Mouse (Mus musculus): ENCODE results near the gene Sh3d19.
A peak's percentile ranks its signal among the peaks of the same experiment; 100 is the strongest.
"Not testable (repeated sequence)": the region's sequence is repeated elsewhere in the genome, so short reads cannot be mapped to it uniquely, and the experiment has no call there.

Sh3d19 gene

DNA sequence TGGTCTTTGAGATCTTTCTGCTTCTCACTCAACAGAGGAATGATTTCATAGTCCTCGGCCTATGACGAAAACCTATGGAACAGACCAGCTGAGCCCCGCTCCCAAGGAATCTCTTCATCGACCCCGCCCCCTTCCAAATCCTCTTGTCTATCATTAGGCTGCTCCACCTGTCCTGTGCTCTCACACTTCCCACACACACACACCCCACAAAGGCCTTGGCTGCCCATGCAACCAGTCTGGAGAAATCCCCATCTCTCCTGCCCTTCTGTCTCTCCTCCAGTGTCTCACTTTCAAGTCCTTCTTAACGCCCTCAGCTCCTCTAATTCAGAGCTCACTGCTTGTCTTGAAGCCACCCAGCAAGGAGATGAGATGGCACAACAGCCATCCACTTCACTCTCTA lies 131.0 kb downstream of the Sh3d19 start:
- DNase-seq (ENCODE audit: low read depth): no peak

DNA sequence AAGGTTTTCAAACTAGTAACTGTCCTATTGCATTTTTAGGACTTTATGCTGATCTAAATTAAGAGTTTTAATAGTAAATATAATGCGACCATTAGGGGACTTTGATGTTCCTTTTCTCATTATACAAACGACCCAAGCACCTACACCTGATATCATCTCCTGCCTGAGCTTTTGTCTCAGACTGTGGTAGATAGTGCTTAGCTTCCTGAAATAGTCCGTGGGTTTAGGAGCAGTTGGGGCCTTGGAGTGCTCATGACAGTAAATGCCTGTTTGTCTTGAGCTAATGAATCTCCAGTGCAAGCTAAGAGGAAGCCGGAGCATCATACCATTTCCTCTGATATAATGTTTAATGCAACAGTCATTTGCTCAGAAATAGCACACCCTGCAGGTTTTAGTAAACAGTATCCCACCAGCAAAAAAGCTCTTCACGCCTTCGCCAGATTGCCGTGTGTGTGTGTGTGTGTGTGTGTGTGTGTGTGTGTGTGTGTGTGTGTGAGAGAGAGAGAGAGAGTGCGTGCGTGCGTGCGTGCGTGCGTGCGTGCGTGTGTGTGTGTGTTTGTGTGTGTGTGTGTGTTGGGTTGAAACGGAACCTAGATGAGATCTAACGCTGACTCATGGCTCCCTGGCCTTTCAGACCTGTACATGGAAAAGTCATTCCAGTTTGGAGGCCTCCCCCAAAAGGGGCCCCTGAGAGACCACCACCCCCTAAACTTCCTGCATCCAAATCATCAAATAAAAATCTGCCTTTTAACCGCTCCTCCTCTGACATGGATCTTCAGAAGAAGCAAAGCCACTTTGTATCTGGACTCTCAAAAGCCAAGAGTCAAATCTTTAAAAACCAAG lies 132.8 kb downstream of the Sh3d19 start:
- DNase-seq (ENCODE audit: low read depth): no peak

DNA sequence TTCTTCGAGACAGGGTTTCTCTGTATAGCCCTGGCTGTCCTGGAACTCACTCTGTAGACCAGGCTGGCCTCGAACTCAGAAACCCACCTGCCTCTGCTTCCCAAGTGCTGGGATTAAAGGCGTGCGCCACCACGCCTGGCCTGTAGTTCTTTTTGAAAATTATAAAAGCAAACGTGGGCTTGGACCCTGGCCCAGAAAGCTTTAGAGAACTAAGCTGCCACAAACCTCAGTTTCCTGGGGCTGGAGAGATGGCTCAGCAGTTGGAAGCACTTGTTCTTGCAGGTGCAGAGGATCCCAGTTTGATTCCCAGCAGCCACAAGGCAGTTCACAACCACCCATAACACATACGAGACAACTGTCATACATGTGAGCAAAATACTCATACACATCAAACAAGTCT lies 133.5 kb downstream of the Sh3d19 start:
- not testable (repeated sequence) for DNase-seq (ENCODE audit: low read depth)

DNA sequence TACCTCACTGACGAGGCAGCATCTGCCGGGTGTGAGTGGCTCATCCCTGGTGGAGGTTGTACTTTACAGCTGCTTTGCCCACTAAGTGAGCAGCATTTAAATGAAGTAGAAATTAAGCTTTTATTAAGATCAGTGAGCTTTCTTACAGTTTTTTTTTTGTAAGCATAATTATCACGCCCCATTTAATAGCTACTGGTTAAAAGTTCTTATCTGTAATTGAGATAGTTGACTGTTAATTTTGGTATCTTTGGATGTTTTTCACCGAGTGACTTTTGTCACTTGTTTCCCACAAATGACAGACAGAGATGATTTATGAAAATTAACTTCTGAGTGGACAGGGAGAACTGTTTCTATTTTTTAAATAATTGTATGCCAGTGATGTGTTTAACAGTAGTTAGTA lies 134.0 kb downstream of the Sh3d19 start:
- no peak for DNase-seq (ENCODE audit: low read depth)

DNA sequence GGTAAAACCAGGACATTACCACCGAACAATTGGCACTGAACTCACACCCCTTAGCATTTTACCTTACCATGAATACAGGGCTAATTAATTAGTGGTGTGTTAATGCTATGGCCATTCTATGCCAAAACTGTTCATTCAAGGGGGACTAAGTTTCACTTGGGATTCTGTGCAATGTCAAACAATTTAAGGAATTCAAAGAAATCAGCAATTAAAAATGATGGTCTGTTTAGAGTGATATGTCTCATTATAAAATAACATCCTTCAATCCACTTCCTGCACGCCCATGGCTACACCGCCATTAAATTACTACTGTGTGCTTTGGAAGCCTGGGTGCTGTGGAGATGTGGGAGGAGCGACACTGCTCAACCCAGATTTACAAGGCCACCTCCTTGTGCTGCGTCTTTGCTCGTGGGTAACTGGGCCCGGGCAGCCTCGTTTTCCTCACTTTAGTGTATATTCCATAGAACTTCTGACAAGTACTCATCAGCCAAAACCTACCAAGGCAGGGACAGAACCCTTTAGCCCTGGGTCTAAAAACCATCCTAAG lies 135.2 kb downstream of the Sh3d19 start:
- DNase-seq (ENCODE audit: low read depth): no peak

DNA sequence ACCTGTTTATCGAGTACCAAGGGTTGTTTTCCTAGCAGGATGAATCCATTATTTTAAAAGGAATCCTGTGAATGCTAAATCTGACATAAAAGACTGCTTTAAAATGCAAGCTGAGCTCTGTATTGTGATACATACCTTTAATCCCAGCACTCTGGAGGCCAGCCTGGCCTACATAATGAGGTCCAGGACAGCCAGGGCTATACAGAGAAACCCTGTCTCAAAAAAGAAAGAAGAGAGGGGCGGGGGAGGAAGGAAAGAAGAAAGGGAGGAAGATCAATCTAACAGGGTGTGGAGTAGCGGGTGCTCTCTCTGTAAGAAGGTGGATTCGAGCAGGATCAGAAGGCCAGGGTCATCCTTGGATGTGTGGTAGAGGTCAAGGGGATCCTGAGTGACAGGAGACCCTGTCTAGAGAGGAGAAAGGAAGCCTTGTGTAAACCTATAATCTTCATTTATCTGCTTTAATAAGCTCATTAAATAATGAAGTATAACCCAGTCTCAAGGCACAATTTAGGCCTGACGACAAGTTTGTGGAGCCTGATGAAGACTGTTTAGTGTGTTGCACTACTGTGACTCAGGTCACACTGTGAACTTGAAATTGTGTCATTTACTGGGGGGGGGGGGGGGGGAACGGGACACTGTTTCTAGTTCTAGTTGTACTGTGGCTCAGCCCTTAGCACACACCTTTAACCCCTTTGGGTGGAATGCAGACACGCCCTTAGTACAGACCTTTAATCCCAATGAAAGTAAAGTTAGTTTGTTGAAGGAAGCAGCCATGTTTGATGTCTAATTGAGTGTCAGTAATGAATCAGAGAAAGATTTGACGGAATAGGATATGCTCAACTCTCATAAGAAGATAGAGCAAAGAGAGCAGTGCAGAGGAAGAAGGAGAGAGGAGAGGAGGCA lies 137.0 kb downstream of the Sh3d19 start:
- no peak for DNase-seq (ENCODE audit: low read depth)

DNA sequence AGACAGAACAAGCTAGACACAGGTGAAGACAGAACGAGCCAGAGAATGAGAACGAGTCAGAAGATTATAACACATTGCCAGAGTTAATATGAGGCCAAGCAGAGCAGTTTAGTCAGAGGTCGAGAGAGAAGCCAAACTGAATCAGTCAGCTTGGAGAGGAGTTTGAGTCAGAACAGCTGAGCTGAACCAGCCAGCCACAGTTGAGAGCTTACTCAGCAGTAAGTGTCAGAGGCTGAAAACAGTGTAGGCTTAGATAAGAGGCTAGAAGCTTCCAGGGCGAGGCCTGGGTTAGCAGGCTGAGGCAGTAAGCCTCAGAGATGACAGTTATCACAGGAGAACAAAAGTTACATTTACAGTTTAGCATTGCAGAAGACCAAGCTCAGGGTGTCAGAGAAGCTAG lies 137.7 kb downstream of the Sh3d19 start:
- DNase-seq (ENCODE audit: low read depth): no peak

DNA sequence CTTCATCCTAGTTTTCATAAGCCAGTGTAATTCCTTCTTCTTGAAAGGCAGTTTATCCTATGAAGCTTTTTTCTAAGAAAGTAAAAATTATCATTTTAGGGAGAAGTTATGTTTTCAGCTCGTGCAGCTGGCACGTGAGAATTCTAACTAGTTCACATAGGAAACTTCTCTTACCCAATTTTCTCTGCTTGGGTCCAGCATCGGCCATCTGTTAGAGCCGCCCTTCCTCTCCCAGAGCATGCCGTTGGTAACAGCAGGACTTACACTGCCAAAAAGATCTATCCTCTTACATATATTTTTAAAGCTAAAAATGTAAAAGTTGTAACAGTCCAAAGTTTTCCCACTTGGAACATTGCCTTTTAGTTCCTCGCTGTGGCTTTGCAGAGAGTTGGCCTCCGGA lies 138.2 kb downstream of the Sh3d19 start:
- DNase-seq (ENCODE audit: low read depth): no peak

DNA sequence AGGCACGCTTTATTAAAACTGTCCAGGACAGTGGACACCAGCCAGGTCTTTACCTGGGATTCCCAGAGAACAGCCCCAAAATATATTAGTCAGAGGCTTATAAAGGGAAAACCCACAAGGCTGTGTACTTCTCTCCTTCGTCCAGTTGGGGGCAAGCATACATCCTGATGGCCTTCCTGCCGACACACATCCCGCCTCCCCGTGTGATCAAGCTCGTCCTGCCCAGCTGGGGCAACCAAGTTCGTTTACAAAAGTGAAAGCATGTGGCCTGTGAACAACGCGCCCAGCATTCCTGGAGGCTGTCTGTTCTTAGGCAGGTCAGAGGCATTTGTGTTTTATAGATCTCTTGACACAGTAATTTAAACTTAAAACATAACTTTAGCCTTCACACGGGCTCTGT lies 139.2 kb downstream of the Sh3d19 start:
- DNase-seq (ENCODE audit: low read depth): peak; percentile 46

DNA sequence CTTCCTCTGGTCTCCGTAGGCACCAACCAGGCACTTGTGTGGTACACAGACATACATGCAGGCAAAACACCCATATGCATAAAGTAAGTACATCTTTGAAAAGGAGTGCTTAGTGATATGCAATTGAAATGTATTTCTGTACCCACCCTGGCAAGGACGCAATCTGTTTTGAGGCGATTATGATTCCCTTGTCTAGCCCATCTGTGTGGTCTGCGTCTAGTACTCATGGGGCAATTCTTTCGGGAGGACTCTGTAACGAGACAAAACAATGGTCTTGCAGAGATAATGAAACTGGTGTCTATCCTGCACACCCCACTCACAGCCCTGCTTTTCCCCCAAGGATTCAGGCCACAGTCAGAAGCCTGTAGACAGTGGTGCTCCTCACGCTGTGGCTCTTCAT lies 141.9 kb downstream of the Sh3d19 start:
- no peak for DNase-seq (ENCODE audit: low read depth)

DNA sequence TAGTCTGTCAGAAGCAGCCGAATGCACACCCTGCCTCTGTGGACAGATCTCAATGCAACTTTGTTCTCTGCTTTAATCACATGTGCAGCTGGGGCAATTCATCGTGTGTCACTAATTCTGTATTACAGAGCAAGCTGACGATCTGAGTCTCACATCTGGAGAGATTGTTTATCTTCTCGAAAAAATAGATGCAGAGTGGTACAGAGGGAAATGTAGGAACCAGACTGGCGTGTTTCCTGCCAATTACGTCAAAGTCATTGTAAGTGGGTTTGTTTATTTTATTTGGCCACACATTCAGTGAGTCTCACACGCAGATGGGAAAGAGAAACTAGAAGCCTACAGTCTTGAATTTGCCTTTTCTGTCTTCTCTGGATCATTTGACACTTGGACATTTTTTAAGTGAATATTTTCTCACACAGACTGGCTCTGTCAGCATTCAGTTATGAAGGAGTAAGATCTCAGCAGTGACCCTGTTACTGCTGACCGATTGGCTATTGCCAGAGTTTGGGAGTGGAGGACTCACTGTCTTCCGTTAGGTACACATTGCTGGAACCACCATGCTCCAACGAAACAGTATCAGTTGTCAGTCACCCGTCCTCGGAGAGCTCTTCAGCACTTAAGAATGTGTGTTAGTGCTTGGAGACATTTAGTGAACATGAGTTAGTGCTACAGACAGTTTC lies 143.9 kb downstream of the Sh3d19 start:
- no peak for DNase-seq (ENCODE audit: low read depth)

DNA sequence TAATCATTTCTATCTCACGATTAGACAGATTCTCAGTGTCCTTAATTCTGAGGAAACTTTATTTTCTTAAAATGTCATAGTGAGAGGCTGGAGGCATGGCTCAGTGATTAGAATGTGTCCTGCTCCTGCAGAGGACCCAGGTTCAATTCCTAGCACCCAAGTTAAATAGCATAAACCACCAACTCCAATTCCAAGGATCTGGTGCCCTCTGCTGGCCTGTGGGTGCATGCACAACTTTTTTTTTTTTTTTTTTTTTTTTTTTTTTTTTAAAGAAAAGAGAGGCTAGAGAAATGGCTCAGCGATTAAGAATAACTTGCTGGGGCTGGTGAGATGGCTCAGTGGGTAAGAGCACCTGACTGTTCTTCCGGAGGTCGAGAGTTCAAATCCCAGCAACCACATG lies 146.0 kb downstream of the Sh3d19 start:
- DNase-seq (ENCODE audit: low read depth): no peak

DNA sequence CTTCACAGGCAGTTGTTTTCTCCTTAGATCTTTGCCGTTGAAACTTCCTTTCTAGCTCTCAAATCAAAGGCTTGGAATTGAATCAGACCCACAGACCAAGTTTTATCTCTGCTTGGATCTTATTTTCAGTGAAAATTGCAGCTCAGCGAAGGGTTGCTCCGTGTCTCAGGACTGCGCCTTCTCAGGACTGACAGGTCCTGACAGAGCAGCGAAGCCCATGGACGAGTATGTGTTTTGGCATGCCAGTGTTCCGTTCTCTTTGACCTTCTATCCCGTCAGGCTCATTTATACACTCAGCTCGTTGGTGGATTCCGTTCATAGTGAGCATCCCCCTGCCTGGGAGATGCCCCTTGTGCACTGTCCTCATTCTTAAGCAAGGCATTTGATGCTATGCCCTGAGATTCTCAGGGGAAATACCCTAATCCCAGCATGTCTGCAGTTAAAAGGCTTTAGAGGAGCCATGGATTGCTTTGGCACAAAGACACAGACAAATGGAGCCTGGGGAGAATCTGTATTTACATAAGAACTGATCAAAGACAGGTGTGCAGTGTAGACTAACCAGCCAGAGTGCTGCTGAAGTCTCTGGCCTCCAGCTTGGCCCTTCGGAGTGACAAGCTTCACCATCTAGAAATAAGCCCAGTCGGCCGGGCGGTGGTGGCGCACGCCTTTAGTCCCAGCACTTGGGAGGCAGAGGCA lies 148.5 kb downstream of the Sh3d19 start:
- no peak for DNase-seq (ENCODE audit: low read depth)

DNA sequence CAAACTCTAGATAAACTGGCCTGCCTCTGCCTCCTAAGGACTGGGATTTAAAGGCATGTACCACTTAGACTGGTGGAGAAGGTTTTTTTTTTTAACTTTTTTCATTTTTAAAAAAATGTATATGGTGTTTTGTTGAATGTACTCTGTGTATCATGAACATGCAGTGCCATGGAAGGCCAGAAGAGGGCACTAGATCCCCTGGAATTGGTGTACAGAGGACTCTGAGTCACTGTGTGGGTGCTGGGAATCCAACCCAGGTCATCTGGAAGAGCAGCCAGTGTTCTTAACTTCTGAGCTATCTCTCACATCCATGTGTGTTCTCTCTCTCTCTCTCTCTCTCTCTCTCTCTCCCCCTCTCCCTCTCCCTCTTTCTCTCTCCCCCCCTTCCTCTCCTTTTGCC lies 151.2 kb downstream of the Sh3d19 start:
- no peak for DNase-seq (ENCODE audit: low read depth)

DNA sequence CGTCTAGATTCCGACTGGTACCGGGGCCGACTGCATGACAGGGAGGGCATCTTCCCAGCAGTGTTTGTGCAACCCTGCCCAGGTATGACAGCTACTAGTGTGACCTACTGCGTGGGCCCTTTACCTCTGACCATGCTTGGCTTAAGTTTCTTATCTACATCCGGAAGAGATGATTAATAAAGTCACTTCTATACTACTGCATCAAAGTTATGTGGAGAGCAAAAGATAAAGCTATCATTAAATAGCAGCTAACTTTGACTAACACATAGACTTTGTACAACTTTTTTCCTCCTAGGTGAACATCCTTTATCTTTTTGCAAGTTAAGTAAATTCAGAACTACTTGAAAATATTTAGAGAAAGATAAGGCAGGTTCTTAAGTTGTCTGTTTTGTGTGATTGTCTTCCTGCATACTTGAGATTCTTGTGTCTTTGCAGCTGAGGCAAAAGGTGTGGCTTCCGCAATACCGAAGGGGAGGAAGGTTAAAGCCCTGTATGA lies 152.4 kb downstream of the Sh3d19 start:
- no peak for DNase-seq (ENCODE audit: low read depth)

DNA sequence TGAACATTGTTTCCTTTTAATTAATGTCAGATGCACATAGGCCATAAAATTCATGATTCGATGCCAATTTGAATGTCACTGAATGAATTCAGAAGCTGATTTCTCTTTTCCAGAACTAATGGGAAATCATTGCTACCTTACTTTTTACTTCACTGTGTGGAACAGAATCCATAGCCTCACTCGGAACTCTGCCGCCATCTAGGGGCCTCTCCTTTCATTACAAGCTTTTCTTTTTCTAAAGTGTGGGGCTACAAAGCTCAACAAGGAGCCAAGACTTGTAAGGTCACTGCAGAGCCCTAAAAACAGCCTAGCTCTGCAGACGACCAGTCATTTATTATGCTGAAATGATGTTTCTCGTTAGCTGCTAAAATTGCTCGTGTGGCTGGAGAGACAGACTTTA lies 158.8 kb downstream of the Sh3d19 start:
- peak; percentile 63 for DNase-seq (ENCODE audit: low read depth)

DNA sequence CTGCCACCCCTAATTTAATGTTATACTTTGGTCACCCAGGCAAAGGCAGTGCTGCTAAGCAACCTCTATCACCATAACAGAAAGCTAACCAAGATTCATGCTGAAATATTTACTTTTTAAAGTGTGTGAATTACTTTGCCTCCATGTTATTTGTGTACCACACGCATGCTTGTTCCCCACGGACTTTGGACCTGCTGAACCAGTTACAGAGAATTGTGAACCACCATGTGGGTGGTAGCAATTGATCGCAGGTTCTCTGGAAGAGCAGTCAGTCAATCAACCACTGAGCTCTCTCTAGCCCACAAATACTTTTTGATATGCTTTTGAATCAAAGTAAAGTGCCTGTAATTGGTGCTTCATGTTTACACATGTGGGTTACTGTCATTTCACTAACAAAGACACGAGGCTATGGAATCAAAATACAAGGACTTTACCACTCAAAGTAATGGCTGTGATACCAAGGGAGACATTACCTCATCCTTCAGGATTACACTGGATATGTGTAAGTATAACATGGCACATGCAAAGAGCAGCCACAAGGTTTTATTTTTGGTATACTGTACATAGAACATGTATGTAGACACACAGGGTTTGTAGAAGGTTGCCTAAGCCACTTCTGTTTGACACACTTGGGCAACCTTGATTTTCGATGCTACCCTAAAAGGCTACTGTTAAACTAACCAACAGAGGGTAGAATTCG lies 164.2 kb downstream of the Sh3d19 start:
- DNase-seq (ENCODE audit: low read depth): no peak

DNA sequence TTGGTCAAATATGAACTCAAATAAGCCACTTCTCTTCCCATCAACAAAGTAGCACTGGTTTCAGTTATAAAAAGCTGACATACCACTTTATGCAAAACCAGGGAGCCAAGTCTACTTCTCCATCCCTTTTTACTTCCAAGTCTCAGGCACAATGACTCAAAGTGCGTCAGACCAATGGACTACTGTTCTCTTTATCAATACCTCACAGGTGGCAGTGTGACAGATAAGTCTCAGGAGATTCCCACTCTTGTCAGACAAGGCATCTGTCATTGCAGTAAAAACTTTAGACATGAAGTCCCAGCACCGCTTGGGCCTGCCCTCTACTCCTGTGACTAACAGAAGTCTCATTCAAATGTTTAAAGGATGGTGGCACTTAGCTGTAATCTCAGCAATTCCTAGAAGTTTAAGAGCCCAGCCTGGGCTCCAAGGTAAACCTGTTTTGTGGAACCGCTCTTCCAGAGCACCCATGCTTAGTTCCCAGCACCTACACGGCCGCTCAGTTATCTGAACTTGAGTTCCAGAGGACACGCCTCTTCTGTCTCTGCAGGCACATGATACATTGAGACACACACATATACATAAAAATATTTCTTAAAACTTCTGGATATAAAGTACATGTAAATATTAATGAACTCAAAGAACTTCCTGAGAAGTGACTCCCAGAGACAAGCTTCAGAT lies 165.1 kb downstream of the Sh3d19 start:
- no peak for DNase-seq (ENCODE audit: low read depth)

DNA sequence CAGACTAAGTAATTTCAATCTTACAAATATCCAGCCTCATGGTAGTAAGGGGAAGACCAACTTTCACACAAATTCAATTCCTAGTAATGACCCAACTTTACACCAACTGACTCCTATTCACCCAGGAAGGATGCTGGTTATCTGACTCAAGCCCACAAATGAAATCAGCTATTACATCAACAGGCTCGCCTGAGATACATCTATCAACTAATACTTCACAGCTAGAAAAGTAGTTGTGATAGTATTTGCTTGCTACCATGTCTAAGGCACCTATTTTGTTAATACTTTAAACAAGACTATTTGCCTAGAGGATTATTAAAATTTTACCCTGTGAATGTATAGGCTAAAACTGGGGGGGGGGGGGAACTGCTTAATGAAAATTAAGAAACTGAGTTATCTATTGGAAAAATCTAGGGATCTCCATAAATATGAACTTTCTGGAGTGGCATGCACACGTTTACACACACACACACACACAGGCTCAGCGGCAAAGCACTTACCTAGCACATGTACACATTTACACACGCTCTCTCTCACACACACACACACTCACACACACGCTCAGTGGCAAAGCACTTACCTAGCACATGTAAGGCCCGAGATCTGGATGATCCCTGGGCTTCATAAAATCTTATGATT lies 166.1 kb downstream of the Sh3d19 start:
- DNase-seq (ENCODE audit: low read depth): no peak

DNA sequence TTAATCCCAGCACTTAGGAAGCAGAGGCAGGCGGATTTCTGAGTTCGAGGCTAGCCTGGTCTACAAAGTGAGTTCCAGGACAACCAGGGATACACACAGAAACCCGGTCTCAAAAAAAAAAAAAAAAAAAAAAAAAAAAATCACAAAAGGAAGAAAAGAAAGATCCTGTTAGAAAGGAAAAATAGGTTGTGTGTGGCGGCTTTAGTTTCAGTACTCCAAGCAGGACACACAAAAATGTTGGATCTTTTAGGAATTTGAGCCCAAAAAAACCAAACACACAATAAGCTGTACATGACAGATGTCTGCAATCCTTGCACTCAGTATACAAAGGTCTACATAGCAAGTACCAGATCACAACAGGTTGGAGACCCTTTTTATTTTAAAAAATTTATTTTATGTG lies 168.8 kb downstream of the Sh3d19 start:
- DNase-seq (ENCODE audit: low read depth): no peak

Data from c-Kit-positive CD71-negative TER-119-negative erythroid progenitor cells, embryonic 14.5 days (primary cell).